Mouse (Mus musculus) cerebellum, postnatal 14 days (tissue): ENCODE data around the gene Tnik.

Experiments
- DNase-seq, 2 experiments: peaks; one replicate each; pipeline ENCODE4 v3.0.0; 2021; ENCODE audit warnings: mixed read lengths in 2 of 2

The Tnik gene

DNA sequence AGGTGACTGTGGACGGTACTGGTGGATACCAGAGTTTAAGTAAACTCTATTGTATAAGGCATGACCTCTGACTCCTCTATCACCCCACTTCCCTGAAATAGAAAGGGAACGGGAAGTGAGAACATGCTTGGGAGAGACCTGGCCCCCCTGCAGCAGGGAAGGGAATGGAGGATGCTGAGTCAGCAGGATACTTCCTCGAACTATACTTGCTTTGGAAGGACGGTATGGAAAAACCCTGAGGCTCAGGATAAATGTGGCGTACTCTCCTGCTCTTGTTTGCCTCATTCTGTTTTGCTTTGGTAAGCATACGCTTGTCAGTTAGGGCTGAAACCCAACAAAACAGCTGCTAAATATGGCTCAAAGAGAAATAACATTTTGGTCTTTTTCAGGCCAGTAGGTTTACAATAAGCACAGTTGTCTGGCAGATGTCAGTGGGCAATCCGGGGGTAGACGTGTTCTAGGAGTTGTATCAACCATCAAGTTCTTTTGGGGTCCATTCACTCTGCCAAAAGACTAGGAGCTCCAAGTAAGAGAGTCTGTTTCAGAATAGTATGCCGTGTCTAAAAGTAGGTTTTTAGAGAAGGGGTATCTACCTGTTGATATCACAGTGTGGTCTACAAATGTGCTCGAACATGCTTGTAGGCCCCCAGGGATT lies 87.3 kb downstream of the Tnik start:
- DNase-seq = no peak

DNA sequence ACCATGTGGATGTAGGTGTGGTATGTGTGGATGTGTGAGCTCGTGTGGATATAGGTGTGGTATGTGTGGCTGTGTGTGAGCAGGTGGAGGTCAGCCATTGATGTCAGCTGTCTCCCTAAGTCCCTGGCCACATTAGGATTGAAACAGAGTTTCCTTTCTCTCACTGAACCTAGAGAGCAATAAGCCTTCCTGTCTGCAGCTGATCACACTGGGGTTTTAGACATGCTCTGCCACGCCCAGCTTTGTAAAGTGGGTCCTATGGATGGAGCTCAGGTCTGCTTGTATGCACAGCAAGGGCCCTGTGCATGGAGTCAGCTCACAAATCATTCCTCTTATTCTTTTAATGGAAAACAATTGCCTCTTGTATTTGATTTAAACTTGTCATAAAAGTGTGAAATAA lies 95.4 kb downstream of the Tnik start:
- DNase-seq = no peak

DNA sequence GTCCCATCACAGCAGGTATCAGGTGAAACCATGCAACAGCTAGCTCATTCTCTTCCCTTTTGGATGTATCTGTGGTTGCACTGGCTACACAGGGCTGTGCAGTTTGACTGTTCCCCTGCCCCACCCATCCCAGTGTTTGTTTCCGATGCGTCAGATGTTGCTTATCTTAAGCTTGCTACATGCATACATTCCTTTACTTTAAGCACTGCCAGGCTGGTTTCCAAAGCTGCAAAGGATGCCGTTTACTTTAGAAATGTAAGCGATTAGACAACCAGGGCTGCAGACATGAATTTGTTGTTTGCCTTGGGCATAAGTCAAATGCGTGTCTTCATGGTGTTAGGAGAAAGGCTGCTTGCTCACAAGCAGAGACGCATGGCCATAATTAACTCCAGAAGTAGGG lies 96.1 kb downstream of the Tnik start:
- no peak for DNase-seq

DNA sequence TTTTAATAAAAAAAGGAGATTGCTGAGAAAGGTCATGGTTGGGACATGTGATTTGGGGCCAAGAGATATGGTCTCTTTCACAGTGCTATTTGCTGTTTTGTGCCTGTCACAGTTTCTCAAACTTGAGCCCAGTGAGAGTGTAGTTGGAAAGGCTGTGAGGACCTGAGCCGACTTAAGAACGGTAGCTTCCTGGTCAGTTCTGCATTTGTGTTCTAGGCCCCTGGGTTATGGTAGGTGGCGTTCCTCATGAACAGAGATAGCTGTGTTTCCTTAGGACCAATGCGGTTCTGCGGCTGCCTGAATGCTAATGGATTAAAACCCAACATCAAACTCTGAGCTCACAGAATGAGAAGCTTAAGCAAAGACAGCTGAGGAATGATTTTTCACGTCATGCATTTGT lies 98.0 kb downstream of the Tnik start:
- no peak for DNase-seq

DNA sequence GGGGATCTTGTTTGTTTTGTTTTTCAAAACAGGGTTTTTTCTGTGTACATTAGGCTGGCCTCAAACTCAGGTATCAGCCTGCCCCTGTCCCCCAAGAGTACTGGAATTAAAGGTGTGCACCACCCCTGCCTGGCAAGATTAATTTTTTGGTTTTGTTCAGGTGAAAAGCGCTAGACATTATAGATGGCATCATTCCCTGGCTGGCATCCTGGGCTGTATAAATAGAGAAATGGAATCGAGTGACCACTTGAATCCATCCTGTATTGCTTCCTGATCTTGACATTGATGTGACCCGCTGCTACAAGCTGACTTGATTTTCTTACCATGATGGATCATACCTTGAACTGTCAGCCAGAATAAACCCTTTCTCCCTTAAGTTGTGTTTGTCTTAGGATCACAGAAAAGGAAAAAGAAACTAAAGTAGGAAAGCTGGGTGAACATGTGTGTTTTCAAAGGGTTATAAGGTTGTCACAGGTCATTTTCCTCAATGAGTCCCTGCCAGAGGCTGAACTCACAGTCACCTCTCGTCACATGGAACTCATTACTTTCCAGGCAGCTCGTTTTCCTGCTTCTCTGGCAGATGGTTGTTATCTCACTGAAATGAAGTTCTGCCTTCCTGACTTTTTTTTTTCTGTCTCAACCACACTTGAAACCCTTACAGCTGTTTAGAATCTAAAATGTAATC lies 100.6 kb downstream of the Tnik start:
- no peak for DNase-seq

DNA sequence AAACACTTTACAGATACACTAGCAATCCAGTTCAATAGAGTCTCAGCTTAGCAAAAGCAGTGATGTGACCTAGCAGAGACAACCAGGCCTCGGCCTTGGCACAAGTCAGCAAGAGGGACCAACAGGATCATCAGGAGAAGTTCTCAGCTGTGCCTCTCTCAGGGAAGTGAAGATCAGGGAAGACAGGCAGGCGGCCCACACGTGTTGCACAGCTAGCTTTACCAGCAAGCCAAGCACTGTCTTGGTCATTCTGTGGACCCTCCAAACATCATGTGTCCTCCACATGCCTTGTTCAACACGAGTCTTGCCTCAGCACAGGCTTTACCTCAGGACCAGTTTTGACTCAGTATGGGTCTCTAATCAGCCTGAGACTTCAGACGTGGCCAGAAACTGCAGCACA lies 105.7 kb downstream of the Tnik start:
- DNase-seq = no peak

DNA sequence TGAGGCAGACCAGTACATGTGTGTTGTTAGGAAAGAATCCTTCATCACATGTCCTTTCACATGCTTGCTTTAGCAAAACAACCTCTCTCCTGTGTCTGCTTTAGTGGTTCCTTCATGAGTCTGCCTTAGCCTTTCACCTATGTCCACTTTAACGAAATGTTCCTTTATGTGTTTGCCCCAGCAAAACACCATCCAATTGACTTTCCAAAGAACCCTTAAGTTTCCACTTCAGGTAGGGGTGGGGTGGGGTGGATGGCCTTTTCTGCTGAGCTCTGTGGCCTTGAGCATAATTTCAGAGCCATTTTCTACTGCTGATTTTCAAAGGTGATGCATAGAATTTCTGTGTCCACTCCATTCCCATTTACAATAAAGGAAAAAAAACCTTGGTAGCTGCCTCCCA lies 106.3 kb downstream of the Tnik start:
- DNase-seq = no peak

DNA sequence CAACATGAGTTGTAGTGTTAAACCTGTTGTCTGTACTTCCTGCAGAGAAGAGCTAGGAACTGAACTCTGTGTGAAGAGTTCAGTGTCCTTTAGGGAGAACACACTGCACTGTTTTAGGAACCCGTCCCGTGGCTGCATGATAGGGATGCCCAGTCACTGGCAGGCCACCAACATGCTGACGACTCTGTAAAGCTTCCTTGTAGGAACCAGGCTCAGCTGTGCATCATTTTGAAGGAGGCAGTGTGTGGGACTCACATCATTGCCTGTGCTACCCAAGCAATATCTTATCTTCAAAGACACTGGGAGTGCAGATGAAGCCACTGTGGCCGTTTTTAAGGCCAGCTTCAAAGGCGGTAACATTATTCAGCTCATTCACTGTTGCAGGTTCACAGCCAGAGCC lies 106.7 kb downstream of the Tnik start:
- peak; percentile 37 for DNase-seq

DNA sequence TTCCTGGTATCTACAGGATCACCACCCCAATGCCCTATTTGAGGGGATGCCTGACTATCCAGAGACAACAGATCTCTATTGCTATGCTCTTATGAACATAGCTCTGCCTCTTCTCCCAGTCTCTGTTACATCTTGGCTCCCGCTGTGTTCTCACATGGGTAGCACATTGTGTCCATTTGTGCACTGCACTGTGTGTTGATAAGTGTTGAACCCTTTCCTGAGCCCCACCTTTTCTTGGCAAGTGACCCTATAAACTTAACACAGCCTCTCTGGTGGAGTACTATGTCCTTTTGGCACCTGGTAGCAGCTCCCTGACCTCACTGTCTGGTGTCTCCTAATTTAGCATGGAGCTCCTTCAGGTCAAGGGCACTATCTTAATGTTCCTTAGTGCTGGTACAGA lies 108.6 kb downstream of the Tnik start:
- DNase-seq = no peak

DNA sequence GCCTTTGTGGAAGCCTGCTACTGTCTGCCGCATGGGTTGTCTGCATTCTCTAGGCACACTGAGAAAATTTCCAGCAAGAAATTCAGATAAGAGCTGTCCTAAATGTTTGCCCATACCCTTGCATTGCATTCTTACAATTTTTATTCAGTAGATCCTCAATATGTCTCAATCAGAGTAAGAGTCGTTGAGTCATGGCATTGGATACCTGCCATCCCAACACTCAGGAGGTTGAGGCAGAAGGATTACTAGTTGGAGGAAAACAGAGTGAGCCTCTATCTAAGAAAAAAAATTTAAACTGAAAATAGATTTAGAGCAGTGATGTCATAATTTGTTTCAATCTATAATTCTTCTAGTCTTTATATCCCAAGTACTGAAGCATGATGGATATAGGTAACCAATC lies 109.4 kb downstream of the Tnik start:
- no peak for DNase-seq

DNA sequence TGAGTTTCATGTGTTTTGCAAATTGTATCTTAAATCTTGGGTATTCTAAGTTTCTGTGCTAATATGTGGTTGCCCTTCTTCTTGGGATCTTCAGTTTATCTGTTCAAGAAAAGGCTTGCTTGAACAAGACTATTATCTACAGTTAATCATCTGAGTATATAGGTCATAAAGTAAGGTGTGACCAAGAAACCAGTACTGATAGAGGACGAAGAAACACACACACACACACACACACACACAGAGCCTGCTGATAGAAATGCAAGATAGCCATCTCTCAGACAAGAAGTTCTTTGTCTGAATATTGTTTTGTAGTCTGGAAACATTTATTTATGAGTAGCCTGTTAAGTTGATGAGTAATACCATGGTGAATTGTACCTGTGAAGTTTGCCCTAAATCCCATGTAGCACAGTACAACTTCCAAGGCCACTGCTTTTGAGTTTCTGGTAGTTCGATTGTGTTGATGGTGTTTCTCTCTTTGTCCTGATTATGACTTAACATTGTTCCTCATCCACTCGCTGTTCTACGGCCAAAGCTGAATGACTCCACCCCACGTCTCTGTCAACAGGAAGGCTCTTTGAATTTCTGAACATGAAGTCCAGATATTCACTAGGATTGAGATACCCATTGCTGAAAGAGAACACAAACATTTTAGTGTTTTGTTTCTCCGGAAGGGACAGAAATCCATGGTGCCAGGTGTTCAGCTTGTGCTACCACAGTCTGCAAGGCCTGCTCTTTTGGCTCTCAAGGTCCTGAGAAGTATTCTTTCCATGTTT lies 111.9 kb downstream of the Tnik start:
- DNase-seq = no peak

DNA sequence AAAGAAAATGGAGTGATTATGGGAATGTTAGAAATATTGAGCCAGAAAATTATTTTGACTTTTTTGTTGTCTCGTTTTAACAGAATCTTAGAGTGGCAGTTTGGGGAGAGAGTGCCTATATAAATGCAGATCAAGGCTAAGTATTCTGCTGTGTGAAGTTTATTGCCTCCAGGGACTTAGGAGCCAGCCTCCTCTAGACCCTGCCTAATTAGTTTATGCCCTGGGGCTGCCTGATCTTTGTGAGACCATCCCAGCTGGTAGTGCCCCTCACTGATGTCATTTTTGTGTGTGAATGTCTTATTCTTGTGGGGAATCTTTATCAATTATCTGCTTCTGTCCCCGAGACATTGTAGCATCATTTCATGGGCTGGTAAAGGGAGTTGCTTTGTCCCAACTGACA lies 117.2 kb downstream of the Tnik start:
- DNase-seq = no peak

DNA sequence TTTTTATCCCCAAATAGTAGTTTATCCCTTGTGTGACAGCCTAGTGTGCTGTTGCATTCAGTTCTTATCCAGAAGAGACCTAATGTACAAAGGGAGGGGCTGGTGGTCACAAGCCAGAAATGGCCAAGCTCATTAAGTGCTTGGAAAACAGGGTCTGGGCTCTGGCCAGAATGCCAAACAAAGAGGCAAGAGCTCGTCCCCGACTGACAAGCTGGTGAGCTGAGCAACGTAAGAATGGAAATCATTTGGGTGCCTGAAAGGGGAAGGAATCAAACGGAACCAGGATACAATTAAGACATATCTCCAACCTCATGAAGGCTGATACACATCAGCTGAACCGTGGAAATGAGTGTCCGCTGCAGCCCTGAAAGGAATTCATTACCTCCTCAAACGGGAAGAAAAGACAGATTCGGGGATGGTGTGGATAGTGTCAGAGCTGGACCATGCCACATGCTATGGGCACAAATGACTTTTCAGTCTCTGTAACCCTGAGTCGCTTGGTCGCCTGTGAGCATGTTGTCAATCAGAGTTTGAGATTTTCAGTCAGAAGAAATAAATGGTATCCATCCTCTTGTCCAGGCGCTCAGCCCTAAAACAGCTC lies 120.6 kb downstream of the Tnik start:
- DNase-seq = peak; percentile 76 to 80

DNA sequence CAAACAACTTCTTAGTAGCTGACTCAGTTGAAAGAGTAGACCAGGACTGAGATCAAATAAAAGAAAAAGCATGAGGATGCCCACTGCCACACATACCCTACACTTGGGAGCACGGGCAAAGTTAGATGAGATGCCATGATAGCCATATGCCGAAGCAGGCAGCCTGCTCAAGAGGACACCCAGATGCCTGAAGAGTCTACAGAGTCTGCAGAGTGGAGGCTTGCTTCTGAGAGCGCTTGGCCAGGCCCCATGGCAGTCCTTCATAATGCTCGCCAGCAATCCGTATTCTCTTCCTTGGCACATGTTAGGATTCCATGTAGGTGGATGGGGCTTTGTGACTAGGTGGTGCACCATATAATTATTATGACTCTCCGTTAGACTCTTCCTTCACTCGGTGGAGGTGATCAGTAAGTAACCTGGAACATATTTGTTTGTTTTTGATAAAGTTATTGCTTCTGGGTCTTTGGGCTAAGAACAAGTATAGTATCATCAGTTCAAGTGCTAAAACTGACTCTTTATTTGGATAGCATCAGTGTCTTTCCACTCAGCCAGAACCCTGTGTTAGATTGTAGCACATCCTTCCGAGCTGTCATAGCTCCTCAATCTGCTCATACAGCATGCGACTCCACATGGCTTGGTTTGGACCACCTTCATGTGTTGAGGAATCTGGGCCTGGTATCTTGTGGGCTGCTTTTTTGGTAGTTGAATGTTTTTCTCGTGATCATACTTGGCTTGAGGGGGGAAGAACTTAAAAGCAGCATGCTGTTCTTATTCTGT lies 122.4 kb downstream of the Tnik start:
- DNase-seq = no peak

DNA sequence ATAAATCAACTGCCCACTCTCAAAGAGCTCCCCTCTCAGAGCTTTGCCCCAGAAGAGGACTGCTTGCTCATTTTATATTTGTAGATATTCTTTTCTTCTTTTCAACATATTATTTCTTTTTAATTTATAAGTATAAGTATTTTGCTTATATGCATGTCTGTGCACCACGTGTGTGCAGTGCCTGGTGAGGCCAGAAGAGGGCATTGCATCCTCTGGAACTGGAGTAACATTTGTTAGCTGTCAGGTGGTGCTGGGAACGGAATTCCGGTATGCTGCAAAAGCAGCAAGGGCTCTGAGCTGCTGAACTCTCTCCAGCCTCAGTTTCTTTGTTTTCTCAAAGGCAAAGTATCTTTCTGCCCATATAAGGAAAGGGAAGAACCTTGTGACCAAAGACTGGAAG lies 125.5 kb downstream of the Tnik start:
- no peak for DNase-seq

DNA sequence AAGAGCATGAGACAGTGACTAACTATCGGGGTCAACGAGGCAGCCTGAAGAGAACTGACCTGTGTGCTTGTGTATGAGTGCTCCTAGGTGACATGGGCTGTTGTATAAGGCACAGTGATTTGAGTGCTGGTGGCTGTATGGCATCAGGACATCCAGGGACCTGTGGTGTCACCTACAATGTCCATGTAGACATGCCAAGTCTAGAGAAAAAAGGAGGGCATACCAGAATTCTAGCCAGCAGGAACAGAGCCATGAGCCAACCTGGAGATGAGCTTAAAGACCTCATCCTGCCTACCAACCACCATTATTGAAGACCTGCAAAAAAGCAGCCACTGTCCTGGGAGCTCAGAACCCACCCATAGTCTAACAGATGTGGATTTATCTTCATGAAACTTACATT lies 127.2 kb downstream of the Tnik start:
- peak; percentile 45 to 57 for DNase-seq

DNA sequence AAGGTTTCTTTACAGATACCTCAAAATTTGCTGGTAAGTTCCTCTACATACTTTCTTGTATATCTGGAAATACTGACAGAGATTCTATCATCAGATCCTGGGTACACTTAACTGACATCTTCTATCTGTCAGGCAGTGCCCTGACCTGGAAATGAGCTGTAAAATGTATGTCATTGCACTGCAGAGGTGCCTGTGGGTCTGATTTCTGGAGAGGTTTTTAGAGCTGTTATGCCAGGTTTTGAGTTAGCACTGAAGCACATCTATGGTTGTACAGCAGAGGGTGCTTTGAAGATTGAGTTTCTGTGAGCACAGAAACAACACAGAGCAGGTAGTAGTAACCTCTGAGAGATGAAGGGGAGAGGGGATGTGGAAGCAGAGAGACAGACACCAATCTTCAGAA lies 129.5 kb downstream of the Tnik start:
- DNase-seq = no peak

DNA sequence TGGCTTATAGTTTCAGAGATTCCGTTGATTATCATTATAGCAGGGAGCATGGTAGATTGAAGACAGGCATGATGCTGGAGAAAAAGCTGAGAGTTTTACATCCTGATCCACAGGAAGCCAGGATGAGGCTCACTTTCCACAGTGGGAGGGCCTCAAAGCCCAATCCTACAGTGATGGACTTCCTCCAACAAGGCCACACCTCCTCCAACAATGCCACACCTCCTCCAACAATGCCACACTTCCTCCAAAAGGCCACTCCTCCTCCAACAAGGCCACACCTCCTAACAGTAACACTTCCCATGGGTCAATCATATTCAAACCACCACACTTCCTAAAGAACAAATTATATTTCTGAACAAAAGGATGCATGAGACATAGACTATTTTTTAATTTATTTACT lies 135.8 kb downstream of the Tnik start:
- DNase-seq = no peak

DNA sequence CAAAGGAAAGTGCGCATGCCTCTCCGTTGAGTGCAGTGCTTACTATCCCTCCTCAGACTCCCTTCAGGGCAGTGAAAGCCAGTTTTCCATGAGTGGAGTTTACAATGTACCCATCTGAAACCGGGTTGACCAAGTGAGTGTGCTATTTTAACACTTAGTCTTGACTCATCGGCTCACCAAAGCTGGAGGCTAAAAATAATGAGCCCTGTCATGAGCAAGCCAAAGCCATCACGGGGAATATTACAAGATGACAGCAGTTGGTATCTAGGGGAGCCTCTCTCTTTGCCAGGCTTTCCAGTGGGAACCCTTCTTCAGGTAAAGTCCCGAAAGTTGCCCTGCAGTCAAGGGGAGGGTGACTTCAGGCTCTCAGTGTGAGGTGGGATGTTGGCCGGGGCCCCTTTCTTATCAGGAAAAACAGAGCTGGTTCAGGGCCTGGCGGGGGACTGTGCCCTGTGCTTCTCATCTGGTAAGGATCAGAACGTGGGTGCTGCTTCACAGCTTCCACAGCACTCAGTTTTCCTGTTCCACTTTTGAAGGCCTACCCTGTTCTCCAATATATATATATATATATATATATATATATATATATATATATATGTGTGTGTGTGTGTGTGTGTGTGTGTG lies 136.7 kb downstream of the Tnik start:
- no peak for DNase-seq

DNA sequence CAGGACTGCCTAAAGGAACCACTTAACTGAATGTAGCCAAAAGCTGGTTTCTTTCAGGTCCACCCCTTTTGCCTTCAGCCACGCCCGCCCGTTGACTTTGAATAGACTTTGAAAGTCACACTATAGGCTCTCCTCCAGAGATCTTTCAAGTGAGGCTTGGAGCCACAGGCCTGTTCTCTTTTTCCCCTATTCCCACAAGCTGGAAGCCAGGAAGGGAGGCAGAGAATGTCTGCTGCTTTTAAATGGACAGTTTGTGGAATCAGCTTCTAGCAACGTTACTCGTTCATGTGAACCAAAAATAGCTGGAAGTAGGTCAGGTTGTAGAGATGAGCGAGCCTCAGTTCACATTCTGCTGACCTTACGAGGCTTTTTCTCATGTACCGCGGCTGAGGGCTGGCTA lies 138.3 kb downstream of the Tnik start:
- DNase-seq = no peak

DNA sequence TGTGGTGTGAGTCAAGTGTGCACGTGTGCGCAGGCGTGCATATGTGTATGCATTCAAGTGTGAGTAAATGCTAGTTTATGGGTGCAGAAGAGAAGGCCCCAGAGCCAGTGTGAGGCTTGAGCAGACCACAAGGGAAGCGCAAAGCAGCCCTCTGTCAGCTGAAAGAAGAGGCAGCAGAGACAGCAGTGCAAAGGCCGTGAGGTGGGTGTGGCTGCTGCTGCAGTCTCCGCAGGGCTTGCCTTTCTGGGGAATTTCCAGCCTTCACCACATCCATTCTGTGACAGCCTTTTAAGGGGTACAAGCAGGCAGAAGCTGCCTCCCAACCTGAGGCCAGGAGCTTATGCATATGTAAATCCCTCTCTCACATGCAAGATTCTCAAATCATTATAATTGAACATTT lies 139.2 kb downstream of the Tnik start:
- DNase-seq = peak in 1 of 2 experiments; percentile 18

DNA sequence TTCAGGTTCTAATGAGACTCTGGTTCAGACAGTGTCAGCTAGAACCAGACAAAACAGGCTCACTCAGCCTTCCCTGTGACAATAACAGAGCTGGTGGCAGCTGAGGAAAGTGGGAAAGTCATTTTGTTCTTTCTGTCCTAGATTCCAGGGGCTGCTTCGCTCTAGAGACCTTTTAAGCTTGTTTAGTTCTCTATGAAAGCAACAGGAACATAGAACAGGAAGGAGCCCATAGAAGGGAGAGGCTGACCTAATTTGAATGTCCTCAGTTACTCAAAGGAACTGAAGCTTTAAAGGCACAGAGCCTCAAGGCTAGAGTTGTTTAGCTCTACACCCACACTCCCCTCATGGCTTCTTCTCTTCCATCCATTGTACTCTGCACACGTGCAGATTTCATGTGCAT lies 142.4 kb downstream of the Tnik start:
- no peak for DNase-seq
